Mouse (Mus musculus): ENCODE results near the gene Rnf144b. TPM values are rescaled to one million over a fixed set of nuclear protein-coding genes. Genes with fewer than 3 reads are reported as not detected.
A peak's percentile ranks its signal among the peaks of the same experiment; 100 is the strongest.

Gene Rnf144b
- total RNA-seq, 2 experiments from 2014 or later, result 20.7 to 25.9 TPM

DNA sequence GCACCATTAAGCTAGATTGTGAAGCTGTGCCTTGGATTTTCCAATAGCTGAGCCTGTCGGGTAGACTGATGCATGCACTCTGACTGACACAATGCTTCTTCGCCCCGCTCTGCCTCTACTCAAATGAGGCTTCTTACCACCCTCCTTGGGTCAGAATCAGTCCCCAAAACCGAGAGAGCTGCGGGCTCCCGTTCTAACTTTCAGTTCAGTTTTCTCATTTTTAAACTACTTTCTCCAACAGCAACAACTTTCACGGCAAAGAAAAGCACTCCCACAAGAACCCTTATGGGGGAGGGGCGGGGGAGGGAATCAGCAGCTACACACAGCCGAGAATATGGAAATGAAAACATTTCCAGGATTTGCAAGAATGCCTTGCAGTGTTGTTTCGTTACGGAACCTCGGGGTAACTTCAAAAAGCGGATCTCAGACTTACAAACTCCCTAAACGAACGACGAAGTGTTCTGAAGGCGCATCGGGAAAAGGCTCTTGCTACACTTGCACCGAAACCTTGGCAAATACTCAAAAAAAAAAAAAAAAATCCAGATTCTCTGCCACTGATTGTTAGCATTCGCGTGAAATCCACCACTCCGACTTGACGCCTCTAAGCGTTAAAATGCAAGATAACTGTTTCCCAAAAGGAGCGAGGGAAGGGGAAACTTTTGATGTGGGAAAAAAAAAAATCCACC, 17.5 kb upstream of the Rnf144b start:
- intact Hi-C loops (cut with DNase I), result loop anchor here (5.0 kb wide), 3 partner anchors 42 to 1157 kb away; partner anchors contain the start of gene Id4
- TF ChIP-seq CTCF (IDR thresholded peaks at IDR 0.05), result no peak
- Histone ChIP-seq H3K4me3 (peak overlapping the region; percentile 89), H3K27ac (peak overlapping the region; percentile 89)
- DNase-seq (ENCODE audit: extremely low spot score in 1 of 2, low spot score in 2 of 2), result no peak

DNA sequence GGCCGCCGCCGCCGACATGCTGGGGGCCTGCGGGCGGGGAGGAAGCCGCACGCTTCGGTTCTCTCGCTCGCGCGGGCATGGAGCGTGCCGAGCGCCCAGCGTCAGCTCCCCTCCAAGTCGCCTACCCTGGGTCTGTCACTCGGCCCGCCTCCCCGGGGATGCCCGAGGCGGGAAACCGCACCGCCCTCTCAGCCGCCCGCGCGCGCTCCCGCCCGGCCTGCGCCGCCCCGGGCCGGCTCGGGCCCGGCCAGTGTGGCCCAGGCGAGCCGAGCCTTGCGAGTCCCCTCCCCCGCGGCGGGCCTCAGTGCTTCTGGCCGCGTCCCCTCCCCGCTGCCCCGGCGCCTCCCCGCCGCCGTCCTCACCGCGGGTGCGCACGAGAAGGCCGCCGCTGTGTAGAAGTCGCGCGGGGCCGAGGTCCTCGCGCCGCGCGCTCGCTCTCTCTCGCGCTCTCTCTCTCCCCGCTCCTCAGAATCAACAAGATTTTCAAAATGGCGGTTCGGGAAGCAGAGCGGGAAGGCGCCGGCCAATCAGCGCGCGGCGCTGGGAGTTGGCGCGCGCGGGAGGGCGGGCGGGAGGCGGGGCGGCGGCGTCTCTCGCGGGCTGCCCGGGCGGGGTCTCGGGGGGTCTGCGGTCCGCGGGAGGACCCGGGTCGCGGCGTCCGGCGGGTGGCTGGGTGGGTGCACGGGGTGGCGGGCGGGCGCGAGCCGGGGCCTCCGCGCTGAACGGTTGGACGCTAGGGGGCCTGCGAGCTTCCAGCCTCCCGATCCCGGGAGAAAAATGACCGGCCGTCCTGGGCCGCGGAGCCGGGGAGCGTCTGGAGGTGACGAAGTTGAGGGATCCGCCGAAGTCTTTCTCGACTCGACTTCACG, 16.5 kb upstream of the Rnf144b start, which contains the start of gene Dek:
Gene Dek, minus strand, starts transcription at position 491 of the 869 bp plus-strand sequence.
- intact Hi-C loops (cut with DNase I), result loop anchor here (5.0 kb wide), 3 partner anchors 41 to 1156 kb away; partner anchors contain the start of gene Id4
- DNase-seq (ENCODE audit: extremely low spot score in 1 of 2, low spot score in 2 of 2), result peak; percentile 80 to 85
- Histone ChIP-seq H3K27ac (peak within 1 kb of the TSS; percentile 89), H3K4me3 (peak within 1 kb of the TSS; percentile 89)
- TF ChIP-seq CTCF (IDR thresholded peaks at IDR 0.05), result peak; percentile 60

DNA sequence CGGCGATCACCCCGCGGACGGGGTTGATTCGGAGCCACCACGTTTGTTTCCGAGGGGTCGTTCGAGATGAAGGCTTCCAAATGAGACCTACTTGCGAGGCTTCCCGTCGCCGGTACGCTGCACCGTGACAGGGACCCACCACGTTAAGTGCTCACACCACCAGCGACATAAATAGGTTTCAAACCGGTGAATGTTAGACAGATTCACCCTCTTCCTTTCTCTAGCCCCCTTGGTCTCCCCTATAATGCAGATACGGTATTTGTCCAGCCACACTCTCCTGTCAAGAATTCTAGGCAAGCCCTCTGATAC, 15.9 kb upstream of the Rnf144b start:
- intact Hi-C loops (cut with DNase I), result loop anchor here (5.0 kb wide), 3 partner anchors 41 to 1156 kb away; partner anchors contain the start of gene Id4
- Histone ChIP-seq H3K4me3 (peak overlapping the region; percentile 89), H3K27ac (peak overlapping the region; percentile 82)
- no peak for DNase-seq (ENCODE audit: extremely low spot score in 1 of 2, low spot score in 2 of 2)
- TF ChIP-seq CTCF (IDR thresholded peaks at IDR 0.05), result no peak

DNA sequence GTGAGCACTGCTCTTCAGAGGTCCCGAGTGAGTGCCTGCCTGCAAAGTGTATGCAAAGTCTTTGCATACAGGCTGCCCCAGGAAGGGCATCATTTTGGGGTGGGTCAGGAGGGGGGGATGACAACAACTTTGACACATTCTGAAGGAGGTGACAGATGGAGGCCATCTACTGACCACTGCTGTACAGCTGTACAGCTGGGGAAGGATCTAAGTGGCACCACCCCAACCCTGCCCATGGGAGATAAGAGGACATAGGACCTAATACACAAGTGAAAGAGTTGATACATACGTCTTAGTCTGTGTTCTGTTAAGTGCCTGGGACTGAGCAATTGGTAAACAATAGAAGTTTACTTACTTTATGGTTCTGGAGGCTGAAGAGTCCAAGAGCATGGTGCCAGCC, 13.2 kb upstream of the Rnf144b start:
- DNase-seq (ENCODE audit: extremely low spot score in 1 of 2, low spot score in 2 of 2), result no peak
- no peak overlapping the region for H3K27ac ChIP-seq
- TF ChIP-seq CTCF (IDR thresholded peaks at IDR 0.05), result no peak
- H3K4me3 ChIP-seq, result no peak overlapping the region
- intact Hi-C loops (cut with DNase I), result loop anchor here (2.0 to 5.0 kb wide), 4 partner anchors 14 to 1153 kb away; partner anchors contain the start of genes Id4 and Rnf144b

DNA sequence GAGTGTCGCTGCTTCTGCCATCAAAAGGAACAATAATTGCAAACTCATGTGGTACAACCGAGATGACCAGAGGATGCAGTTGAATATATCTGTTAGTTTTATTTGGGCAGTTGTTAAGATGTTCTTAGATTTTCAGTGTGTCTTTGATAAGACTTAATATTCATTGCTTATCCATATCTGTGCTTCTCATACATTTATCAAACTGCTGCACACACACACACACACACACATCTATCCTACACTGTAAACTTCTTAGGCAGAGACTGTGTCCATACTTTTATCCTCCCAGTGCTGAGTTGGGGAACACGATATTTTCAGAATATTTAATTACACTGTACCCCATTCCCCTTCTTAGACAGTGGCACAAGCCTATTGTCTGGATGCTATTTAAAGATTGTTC, 11.3 kb upstream of the Rnf144b start:
- Histone ChIP-seq H3K27ac (no peak overlapping the region), H3K4me3 (no peak overlapping the region)
- intact Hi-C loops (cut with DNase I), result no loop called here
- DNase-seq (ENCODE audit: extremely low spot score in 1 of 2, low spot score in 2 of 2), result no peak
- TF ChIP-seq CTCF (IDR thresholded peaks at IDR 0.05), result no peak

DNA sequence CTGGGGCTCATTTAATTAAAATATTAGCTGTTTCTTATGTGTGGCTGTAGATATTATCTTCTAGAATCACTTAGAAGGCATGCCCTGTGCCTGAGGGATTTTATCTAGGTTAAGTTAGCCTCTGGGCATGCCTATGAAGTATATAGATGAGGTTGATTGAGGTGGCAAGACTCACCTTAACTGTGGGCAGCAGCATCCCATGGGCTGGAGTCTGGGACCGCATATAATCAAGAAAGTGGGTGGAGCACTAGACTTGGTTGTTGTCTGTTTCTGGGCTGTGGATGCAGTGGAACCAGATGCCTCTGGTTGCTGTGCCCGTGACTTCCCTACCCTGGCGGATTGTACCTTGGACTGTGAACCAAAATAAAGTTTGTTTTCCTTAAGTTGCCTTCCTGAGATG, 10.4 kb upstream of the Rnf144b start:
- intact Hi-C loops (cut with DNase I), result no loop called here
- no peak for DNase-seq (ENCODE audit: extremely low spot score in 1 of 2, low spot score in 2 of 2)
- Histone ChIP-seq H3K27ac (no peak overlapping the region), H3K4me3 (no peak overlapping the region)
- no peak for TF ChIP-seq CTCF (IDR thresholded peaks at IDR 0.05)

DNA sequence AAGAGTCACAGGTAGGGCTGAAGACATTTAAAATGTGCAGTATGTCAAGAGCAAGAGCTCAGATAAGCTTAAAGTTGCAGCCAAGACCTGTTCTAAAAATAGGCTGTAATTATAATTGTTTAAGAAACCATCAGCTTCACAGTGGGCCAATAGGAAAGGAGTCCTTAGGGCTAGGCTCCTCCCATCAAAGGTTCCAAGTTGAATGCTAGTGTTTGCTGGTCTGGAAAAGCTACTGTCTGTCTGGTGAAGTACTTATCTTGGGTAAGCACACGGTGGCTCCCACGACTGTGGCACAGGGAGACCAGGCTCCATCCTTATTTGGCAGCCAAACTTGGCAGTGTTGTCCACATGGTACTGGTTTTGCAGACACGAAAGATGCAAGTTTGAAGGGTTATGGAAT, 9.5 kb upstream of the Rnf144b start:
- intact Hi-C loops (cut with DNase I), result no loop called here
- no peak for TF ChIP-seq CTCF (IDR thresholded peaks at IDR 0.05)
- H3K4me3 ChIP-seq, result no peak overlapping the region
- no peak for DNase-seq (ENCODE audit: extremely low spot score in 1 of 2, low spot score in 2 of 2)
- H3K27ac ChIP-seq, result no peak overlapping the region

DNA sequence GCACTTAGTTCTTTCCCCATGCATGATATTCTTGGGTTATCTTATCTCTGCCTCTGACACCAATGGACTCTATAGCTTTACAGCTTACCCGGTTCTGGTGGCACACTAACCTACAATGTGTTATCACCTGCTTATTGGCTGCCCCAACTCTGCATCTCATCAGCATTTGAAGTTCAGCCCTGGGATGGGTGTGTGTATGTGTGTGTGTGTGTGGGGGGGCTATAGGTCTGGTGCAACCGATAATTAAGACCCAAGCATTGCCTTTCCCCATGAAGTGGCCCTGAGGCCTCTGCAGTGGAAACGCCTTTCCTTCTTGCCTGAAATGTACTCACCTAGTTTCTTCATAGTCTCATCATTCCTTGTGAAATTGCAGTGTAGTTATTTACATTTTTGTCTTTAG, 6.5 kb upstream of the Rnf144b start:
- H3K27ac ChIP-seq, result no peak overlapping the region
- intact Hi-C loops (cut with DNase I), result no loop called here
- H3K4me3 ChIP-seq, result no peak overlapping the region
- no peak for DNase-seq (ENCODE audit: extremely low spot score in 1 of 2, low spot score in 2 of 2)
- TF ChIP-seq CTCF (IDR thresholded peaks at IDR 0.05), result no peak

DNA sequence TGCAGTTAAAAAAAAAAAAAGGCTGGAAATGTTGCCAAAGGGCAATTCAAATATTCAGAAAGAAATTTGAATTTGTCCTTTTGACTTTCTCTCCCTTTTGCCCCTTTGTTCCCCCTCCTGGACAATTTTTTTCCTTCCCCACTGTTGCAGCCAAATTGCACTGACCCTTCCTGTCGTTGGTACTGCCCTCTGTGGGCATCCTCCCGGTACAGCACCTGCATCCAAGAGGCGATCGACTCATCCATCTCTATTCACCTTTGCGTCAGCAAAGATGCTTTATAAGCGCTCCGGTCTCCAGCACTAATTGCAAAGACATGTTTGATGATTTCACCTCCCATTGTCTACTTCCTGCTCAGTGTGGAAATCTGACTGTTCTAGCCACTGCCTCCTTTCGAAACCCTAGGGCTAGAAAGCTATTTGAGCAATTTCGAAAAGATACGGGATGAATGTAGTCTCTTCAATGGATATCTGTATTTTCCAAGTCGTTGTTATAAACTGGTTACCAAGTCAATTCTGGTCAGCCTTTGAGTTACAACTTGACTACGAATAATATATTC, 1.0 kb upstream of the Rnf144b start:
- DNase-seq (ENCODE audit: extremely low spot score in 1 of 2, low spot score in 2 of 2), result no peak
- peak overlapping the region; percentile 75 for H3K4me3 ChIP-seq
- peak; percentile 39 for TF ChIP-seq CTCF (IDR thresholded peaks at IDR 0.05)
- intact Hi-C loops (cut with DNase I), result no loop called here
- no peak overlapping the region for H3K27ac ChIP-seq

DNA sequence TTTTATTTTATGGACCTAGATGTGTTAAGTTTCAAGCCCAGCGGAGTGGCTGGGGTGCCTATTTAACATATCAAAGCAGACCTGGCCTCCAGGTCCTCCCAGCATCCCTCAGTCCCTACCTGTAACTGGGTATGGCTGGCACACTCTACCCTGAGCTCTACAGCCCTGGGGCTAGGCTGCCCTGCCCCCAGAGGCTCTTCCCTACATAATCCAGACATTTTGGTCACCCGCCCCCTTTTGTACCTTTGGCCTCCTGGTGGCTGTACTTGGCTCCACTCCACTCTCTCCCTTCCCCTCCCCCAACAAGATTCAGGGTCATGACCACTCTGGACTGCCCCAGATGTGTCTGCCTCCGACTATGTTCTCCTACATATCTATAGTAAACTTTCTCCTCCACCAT, 2.0 kb downstream of the Rnf144b start:
- Histone ChIP-seq H3K27ac (no peak overlapping the region), H3K4me3 (no peak overlapping the region)
- TF ChIP-seq CTCF (IDR thresholded peaks at IDR 0.05), result no peak
- DNase-seq (ENCODE audit: extremely low spot score in 1 of 2, low spot score in 2 of 2), result no peak
- intact Hi-C loops (cut with DNase I), result no loop called here

DNA sequence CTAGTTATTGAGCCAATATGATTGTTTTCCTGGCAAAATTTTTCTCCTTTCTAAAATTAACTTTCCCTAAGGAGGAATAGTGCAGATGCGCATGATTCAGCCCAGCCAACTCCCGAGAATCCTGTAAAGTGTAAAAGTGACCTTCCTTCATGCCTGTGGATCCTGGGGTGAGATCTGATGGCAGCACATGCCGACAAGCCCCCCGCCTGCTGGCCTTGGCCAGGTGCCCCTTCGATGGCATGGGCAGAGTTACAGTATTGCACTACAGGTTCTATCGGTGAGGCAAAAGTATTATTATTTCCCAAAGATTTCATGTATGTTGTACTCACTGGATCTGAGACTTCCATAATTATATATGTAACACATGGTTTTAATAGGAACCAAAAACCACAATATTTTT, 2.5 kb downstream of the Rnf144b start:
- DNase-seq (ENCODE audit: extremely low spot score in 1 of 2, low spot score in 2 of 2), result no peak
- no peak for TF ChIP-seq CTCF (IDR thresholded peaks at IDR 0.05)
- intact Hi-C loops (cut with DNase I), result no loop called here
- no peak overlapping the region for H3K4me3 ChIP-seq
- no peak overlapping the region for H3K27ac ChIP-seq

DNA sequence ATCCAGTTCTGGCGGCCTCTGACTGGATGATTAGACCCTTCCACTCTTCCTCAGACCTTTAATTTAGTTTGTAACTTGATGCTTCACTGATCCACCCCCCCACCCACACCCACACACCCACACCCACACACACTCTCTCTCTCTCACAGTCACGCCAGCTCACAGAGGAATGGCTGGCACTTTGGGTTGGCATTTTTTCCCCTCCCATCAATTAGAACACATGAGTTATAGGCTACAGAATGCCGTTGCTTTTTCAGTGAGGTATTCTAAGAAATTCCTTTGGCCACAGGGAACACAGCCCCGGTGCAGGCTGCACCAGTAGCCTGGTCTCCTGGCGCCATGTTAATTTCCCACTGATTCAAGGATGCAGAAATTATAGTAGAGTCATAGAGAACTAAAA, 3.1 kb downstream of the Rnf144b start:
- H3K4me3 ChIP-seq, result no peak overlapping the region
- no peak for DNase-seq (ENCODE audit: extremely low spot score in 1 of 2, low spot score in 2 of 2)
- intact Hi-C loops (cut with DNase I), result no loop called here
- H3K27ac ChIP-seq, result no peak overlapping the region
- no peak for TF ChIP-seq CTCF (IDR thresholded peaks at IDR 0.05)

Measured in left cerebral cortex, adult 2 months (tissue).